Mouse (Mus musculus) left cerebral cortex, adult 8-10 months (tissue): ENCODE data around the gene Gm20662. TPM values are rescaled to one million over a fixed set of nuclear protein-coding genes. Genes with fewer than 3 reads are reported as not detected.
"Not testable (repeated sequence)": the region's sequence is repeated elsewhere in the genome, so short reads cannot be mapped to it uniquely, and the experiment has no call there.

ENCODE experiments used
- DNase-seq, 2 experiments: peaks; one replicate each; pipeline ENCODE4 v3.0.0; 2022; ENCODE audit warnings: low spot score in 2 of 2
- total RNA-seq, 4 experiments: library from RNA; stranded (reverse); gene quantifications; 2 replicates each; pipeline ENCODE4 v1.2.4; 2022

Gm20662 gene
- total RNA-seq, 4 experiments from 2014 or later = 1.8 to 4.8 (median 4.3) TPM

DNA sequence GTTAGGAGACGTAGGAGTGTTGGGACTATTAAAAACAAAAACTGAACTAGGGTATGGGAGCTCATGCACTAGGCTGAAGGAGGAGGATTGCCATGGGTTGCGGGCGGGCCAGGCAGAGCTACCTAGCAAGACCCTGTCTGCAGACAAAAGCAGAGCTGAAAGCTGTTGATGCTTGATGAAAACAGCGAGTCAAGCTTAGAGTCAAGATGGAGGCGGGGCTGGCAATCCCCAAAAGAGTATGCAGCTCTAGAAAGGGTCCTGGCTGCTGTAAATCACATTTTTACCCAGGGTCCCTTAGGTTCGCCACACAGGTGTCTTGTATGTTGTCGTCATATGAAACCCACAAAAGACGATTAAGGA lies 7.4 kb downstream of the Gm20662 start:
- DNase-seq = no peak

GRCm38 (mm10) chr9:108008041-108008440 lies 11.9 kb downstream of the Gm20662 start:
- DNase-seq = no peak

- DNase-seq = no peak
Measured at GRCm38 (mm10) chr9:108010385-108010784, 14.2 kb downstream of the Gm20662 start.

- DNase-seq = not testable (repeated sequence)
Measured at GRCm38 (mm10) chr9:108013577-108013976, 17.4 kb downstream of the Gm20662 start.

GRCm38 (mm10) chr9:108017127-108017526 lies 21.0 kb downstream of the Gm20662 start:
- DNase-seq = peak in 1 of 2 experiments; percentile 34

GRCm38 (mm10) chr9:108020741-108021140 lies 24.6 kb downstream of the Gm20662 start:
- no peak for DNase-seq

DNA sequence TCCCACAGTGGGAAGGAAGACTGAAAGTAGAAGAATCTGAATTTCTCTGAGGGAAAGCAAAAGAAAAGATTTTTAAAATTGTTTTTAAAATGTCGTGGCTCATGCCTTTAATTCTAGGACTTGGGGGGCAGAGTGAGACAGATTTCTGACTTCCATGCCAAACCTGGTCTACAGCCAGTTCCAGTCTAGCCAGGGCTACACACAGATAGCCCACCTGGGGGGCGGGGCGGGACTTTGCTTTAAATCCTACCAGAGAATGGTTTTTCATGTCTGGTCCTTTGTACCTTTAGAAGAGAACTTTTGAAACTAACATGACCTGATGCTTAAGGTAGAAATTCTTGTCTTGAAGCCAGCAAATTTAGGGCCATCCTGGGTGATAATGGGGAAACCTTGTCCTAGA lies 27.1 kb downstream of the Gm20662 start:
- no peak for DNase-seq

DNA sequence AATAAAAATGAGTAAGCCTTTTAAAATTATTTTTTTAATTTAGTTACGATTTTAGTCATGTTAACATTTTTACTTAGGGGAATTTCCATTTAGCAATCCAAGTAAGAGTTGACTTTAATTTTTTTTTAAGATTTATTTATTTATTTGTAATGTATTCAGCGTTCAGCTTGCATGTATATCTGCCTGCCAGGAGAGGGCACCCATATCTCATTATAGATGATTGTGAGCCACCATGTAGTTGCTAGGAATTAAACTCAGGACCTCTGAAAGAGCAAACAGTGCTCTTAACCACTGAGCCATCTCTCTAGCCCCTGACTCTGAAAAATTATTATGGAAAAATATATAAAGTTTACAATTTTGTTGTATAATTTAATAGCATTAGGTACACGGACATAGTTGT lies 30.4 kb downstream of the Gm20662 start:
- no peak for DNase-seq

GRCm38 (mm10) chr9:108027867-108028266 lies 31.7 kb downstream of the Gm20662 start:
- no peak for DNase-seq

- DNase-seq = no peak
Measured at GRCm38 (mm10) chr9:108032126-108032525, 36.0 kb downstream of the Gm20662 start.

- no peak for DNase-seq
Measured at GRCm38 (mm10) chr9:108035331-108036156, 39.4 kb downstream of the Gm20662 start.

DNA sequence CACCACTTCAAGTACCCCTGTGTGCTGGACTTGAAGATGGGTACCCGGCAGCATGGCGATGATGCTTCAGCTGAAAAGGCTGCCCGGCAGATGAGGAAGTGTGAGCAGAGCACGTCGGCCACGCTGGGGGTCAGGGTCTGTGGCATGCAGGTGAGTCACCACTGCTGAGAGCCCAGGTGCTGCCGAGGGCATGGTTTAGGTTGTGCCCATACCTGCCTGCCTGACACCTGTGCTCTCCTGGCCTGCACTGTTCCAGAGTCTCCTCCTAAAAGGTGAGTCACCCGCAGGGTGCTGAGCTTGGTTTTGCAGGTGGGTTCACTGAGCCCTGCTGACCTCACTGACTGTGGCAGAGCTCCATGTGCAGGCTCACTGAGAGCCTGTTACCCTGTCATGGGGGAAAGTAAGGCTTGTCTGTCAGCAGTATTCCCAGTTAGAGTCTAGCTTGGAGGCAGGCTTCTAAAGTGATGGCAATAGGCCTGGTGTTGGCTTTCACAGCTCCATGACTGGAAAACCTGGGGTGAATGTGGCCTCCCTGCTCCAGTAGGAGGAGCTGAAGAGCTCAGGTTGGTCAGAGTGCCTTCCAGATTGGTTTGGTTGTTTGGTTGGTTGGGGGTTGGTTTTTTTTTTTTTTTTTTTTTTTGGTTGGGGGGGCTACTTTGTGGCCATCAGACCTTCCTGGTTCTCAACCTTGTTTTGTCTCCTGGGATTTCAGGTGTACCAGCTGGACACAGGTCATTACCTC lies 48.8 kb downstream of the Gm20662 start:
- DNase-seq = no peak

- DNase-seq = no peak
Measured at GRCm38 (mm10) chr9:108046582-108046981, 50.4 kb downstream of the Gm20662 start.

- no peak for DNase-seq
Measured at GRCm38 (mm10) chr9:108047601-108048565, 51.7 kb downstream of the Gm20662 start.

DNA sequence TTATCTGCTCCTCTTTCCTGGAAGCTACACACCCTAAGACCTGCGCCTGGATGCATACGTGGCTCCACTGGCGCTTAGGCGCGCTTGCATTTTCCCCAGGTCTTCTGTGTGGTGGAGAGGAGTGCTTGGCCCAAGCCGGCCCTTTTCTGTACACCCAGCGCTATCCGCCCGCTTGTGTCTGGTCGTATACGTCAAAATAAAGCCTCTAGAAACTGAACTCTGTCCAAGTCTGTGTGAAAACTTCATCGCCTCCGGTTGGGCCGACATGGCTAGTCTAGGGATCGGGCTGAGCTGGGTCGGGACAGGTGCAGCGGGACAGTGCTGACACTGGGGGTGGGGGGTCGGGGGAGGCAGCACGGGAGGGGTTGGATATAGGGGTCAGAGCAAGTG lies 52.4 kb downstream of the Gm20662 start:
- no peak for DNase-seq

GRCm38 (mm10) chr9:108049016-108049455 lies 52.9 kb downstream of the Gm20662 start, which contains the start of gene Gmppb:
Gmppb (plus strand) TSS chr9:108049242.
- peak; percentile 84 to 97 for DNase-seq

GRCm38 (mm10) chr9:108049561-108050251 lies 53.6 kb downstream of the Gm20662 start:
- DNase-seq = no peak

DNA sequence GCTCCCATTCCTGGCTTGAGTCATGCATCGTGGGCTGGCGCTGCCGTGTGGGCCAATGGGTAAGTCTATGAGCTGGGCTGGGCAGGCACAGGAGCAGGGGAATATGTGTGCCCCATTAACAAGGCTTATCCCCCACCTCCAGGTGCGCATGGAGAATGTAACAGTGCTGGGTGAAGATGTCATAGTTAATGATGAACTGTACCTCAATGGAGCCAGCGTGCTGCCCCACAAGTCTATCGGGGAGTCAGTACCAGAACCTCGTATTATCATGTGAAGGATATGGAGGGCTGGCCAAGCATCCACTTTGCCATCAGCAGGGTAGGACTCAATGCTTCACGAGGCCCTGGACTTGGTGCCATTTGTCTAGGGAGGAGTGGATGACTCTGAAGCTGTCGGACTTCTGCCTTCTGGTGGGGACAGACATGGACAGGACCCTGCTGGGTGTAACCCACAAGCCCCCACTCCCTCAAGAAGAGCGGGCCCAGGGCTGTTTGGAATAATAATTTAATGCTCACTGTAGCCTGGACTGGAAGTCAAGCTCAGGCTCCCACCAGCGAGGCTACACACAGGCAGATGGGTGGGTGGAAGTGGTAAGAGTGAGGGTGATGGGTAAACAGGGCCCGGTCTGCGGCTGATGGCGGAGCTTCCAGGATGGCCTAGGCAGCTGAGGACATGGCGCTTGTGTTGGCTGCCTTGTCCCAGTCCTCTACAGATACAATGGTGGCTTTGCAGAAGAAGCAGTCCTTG lies 55.2 kb downstream of the Gm20662 start:
- DNase-seq = no peak

DNA sequence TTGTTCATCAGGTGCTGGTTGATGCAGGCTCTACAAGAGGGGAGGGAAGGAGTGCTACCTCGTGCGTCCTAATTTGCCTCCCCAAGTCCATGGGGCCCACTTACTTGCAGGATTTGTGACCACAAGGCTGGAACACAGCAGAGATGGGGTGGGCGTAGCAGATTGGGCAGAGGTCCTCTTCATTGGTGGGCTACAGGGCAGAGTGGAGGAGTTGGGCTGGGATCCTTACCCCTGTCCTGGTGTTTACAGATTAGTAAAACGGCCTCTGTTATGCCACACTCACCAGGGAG lies 55.7 kb downstream of the Gm20662 start:
- DNase-seq = no peak

GRCm38 (mm10) chr9:108052411-108052810 lies 56.3 kb downstream of the Gm20662 start:
- DNase-seq = no peak
